Mouse (Mus musculus) spleen, adult 2 months (tissue): ENCODE measurements around the gene Yipf4.

Experiments used
- CTCF ChIP-seq: fragments of 200-500 bp; IDR thresholded peaks from 2 replicates; pipeline ENCODE4 v1.5.1; 2011; ENCODE audit warnings: mild to moderate bottlenecking, inconsistent platforms; ENCODE audit not compliant: insufficient read depth, insufficient read length, insufficient replicate concordance; ENCODE audit errors: extremely low read depth
- POLR2A ChIP-seq: fragments of 200-500 bp; IDR thresholded peaks from 2 replicates; pipeline ENCODE4 v1.6.1; 2011; ENCODE audit warnings: low read depth, low read length, inconsistent platforms

GRCm38 (mm10) chr17:74449776-74450175 lies 39.5 kb upstream of the Yipf4 start:
- TF ChIP-seq CTCF (no peak), POLR2A (no peak)
